In genomic region chr2:116101221-116101620, GRCm38 (mm10) we compare ENCODE assay signal across 8 mouse cellular contexts. TPM values are rescaled to one million over a fixed set of nuclear protein-coding genes. Genes with fewer than 3 reads are reported as not detected.
DNase-seq lines count a peak whose midpoint lies in the region; ATAC-seq and TF ChIP-seq lines count a peak whose summit lies in the region.

No protein-coding gene starts in this region.

- TF ChIP-seq POLR2A in heart, adult 2 months (IDR thresholded peaks at IDR 0.05; ENCODE audit: insufficient read depth, low read depth, low read length), result no peak

- intact Hi-C loops in heart, adult 2 months (cut with DNase I), result loop anchor here (2.0 to 10.0 kb wide), 2 partner anchors 246 to 1836 kb away; no protein-coding TSS in a partner anchor

- H3K79me2 ChIP-seq in heart, adult 2 months (replicated peaks; ENCODE audit: control insufficient read depth, insufficient read depth, low read length), result no peaks in the 10 kb centered on the region

- no peaks in the 10 kb centered on the region for H3K4me1 ChIP-seq in heart, adult 2 months (ENCODE audit: control insufficient read depth, insufficient read depth, low read length)
- peaks cover 3% of the 10 kb centered on the region; the same call in 1 of the 2 replicates for H3K4me1 ChIP-seq in heart, embryonic 12.5 days (replicated peaks)
- peaks cover 3% of the 10 kb centered on the region; the same call in 1 of the 2 replicates for H3K4me1 ChIP-seq in neural tube, embryonic 11.5 days (ENCODE audit: control insufficient read depth, insufficient read depth, low read length)

- no peak overlapping the region for H3K4me2 ChIP-seq in heart, embryonic 12.5 days
- H3K4me2 ChIP-seq in neural tube, embryonic 11.5 days (ENCODE audit: low read depth), result no peak overlapping the region

- H3K27me3 ChIP-seq in heart, adult 2 months (ENCODE audit: control insufficient read depth, insufficient read depth, low read length), result no peaks in the 10 kb centered on the region
- H3K27me3 ChIP-seq in heart, embryonic 12.5 days (replicated peaks), result no peaks in the 10 kb centered on the region
- H3K27me3 ChIP-seq in neural tube, embryonic 11.5 days (ENCODE audit: control insufficient read depth, insufficient read depth, low read length), result no peaks in the 10 kb centered on the region

- ATAC-seq in heart, embryonic 12.5 days (ENCODE audit: insufficient number of reproducible peaks, low FRiP score), result no peak
- ATAC-seq in neural tube, embryonic 11.5 days (ENCODE audit: insufficient read depth, low FRiP score, low TSS enrichment), result no peak
- no peak for ATAC-seq in inflammation-experienced regulatory T-cells, adult 6 months

- H3K36me3 ChIP-seq in heart, adult 2 months (ENCODE audit: control insufficient read depth, insufficient read depth, low read length), result no peaks in the 10 kb centered on the region
- H3K36me3 ChIP-seq in heart, embryonic 12.5 days, result no peaks in the 10 kb centered on the region
- no peaks in the 10 kb centered on the region for H3K36me3 ChIP-seq in neural tube, embryonic 11.5 days (ENCODE audit: control insufficient read depth, insufficient read depth, low read length)

- H3K4me3 ChIP-seq in heart, adult 2 months, result no peak overlapping the region
- H3K4me3 ChIP-seq in heart, embryonic 12.5 days, result no peak overlapping the region
- no peak overlapping the region for H3K4me3 ChIP-seq in neural tube, embryonic 11.5 days (ENCODE audit: low read depth, low read length)

- no peak overlapping the region for H3K9ac ChIP-seq in heart, adult 2 months (ENCODE audit: low read depth, low read length)
- no peak overlapping the region for H3K9ac ChIP-seq in heart, embryonic 12.5 days
- no peak overlapping the region for H3K9ac ChIP-seq in neural tube, embryonic 11.5 days (ENCODE audit: low read length)

- no peaks in the 10 kb centered on the region for H3K9me3 ChIP-seq in heart, embryonic 12.5 days (replicated peaks)
- H3K9me3 ChIP-seq in neural tube, embryonic 11.5 days (ENCODE audit: control insufficient read depth, low read length), result no peaks in the 10 kb centered on the region

- H3K27ac ChIP-seq in heart, adult 2 months, result no peak overlapping the region
- H3K27ac ChIP-seq in heart, embryonic 12.5 days (ENCODE audit: poor library complexity, severe bottlenecking), result no peak overlapping the region
- H3K27ac ChIP-seq in neural tube, embryonic 11.5 days (ENCODE audit: low read depth, low read length), result no peak overlapping the region

- TF ChIP-seq EP300 in heart, adult 2 months (IDR thresholded peaks at IDR 0.05; ENCODE audit: insufficient read depth, low read depth, low read length), result no peak

- peak; percentile 9 to 62 for DNase-seq in heart, adult 2 months
- peak; percentile 27 for DNase-seq in urinary bladder, postnatal 25 days (ENCODE audit: low spot score)
- DNase-seq in urinary bladder, adult 2 months (ENCODE audit: low spot score), result no peak
- DNase-seq in c-Kit-positive CD71-positive TER-119-positive erythroid progenitor cells, embryonic 14.5 days (ENCODE audit: low spot score), result peak; percentile 5
- DNase-seq in kidney, postnatal 25 days, result peak; percentile 65 to 78
- DNase-seq in neural tube, embryonic 11.5 days (ENCODE audit: low spot score), result peak; percentile 29

- peak; percentile 81 for TF ChIP-seq CTCF in heart, adult 2 months (IDR thresholded peaks at IDR 0.05)

RNA-seq across cellular contexts. Expression of gene Meis2, which starts 35.6 kb away (rescaled TPM):
- 10 to 100 TPM; 24.9 to 30.4 TPM for total RNA-seq in heart, adult 2 months (2021)
- 16.9 and 22.4 TPM in 2 replicates for polyA plus RNA-seq in heart, adult 2 months (2012; rRNA removed)
- polyA plus RNA-seq in heart, embryonic 12.5 days (2016; fragmentation: Nextera tagmentation; extraction: Ambion mirVana), result 49.9 and 52.9 TPM in 2 replicates
- polyA plus RNA-seq in urinary bladder, adult 2 months (2012; rRNA removed), result 40.7 and 60.6 TPM in 2 replicates
- 111 and 117 TPM in 2 replicates for polyA plus RNA-seq in neural tube, embryonic 11.5 days (2014; fragmentation: Nextera tagmentation; extraction: Ambion mirVana)
- under 1 TPM in 1 of 3 experiments, not detected in 2; 0.34 TPM for polyA plus RNA-seq in inflammation-experienced regulatory T-cells, adult 6 months (2017; shearing (Covaris generic))

Comparison
In these comparisons a context has a peak if more than half of its experiments do, and no peak if none do; other contexts are left out.
1. RNA of gene Meis2, which starts 35.6 kb away (polyA plus RNA-seq): 111 to 117 TPM in neural tube, embryonic 11.5 days, 49.9 to 52.9 TPM in heart, embryonic 12.5 days, 40.7 to 60.6 TPM in urinary bladder, adult 2 months and 16.9 to 22.4 TPM in heart, adult 2 months; 0.34 TPM in inflammation-experienced regulatory T-cells, adult 6 months; every median in the first group is over 10 times any median in the second.